Mouse (Mus musculus): ENCODE data around the gene Hdac4.

Hdac4 gene

GRCm38 (mm10) chr1:92030541-92030940 is 165.0 kb downstream of the Hdac4 start:
- DNase-seq (ENCODE audit: low spot score in 2 of 2), result no peak

- no peak for DNase-seq (ENCODE audit: low spot score in 2 of 2)
These were observed 167.3 kb downstream of the Hdac4 start for GRCm38 (mm10) chr1:92028158-92028557.

- DNase-seq (ENCODE audit: low spot score in 2 of 2), result no peak
These were observed 169.1 kb downstream of the Hdac4 start for GRCm38 (mm10) chr1:92026351-92026750.

- no peak for DNase-seq (ENCODE audit: low spot score in 2 of 2)
These were observed 171.6 kb downstream of the Hdac4 start for GRCm38 (mm10) chr1:92023906-92024305.

GRCm38 (mm10) chr1:92022009-92022408 is 173.5 kb downstream of the Hdac4 start:
- no peak for DNase-seq (ENCODE audit: low spot score in 2 of 2)

- no peak for DNase-seq (ENCODE audit: low spot score in 2 of 2)
These were observed 179.4 kb downstream of the Hdac4 start for GRCm38 (mm10) chr1:92015938-92016672.

- no peak for DNase-seq (ENCODE audit: low spot score in 2 of 2)
These were observed 180.2 kb downstream of the Hdac4 start for GRCm38 (mm10) chr1:92015252-92015651.

- no peak for DNase-seq (ENCODE audit: low spot score in 2 of 2)
These were observed 181.0 kb downstream of the Hdac4 start for GRCm38 (mm10) chr1:92014496-92014895.

- DNase-seq (ENCODE audit: low spot score in 2 of 2), result no peak
These were observed 188.8 kb downstream of the Hdac4 start for GRCm38 (mm10) chr1:92006666-92007065.

GRCm38 (mm10) chr1:92005617-92005940 is 189.9 kb downstream of the Hdac4 start:
- DNase-seq (ENCODE audit: low spot score in 2 of 2), result no peak

- no peak for DNase-seq (ENCODE audit: low spot score in 2 of 2)
These were observed 190.4 kb downstream of the Hdac4 start for GRCm38 (mm10) chr1:92004906-92005616.

- no peak for DNase-seq (ENCODE audit: low spot score in 2 of 2)
These were observed 191.4 kb downstream of the Hdac4 start for GRCm38 (mm10) chr1:92004122-92004521.

- no peak for DNase-seq (ENCODE audit: low spot score in 2 of 2)
These were observed 195.3 kb downstream of the Hdac4 start for GRCm38 (mm10) chr1:92000226-92000625.

GRCm38 (mm10) chr1:91993658-91994165 is 201.8 kb downstream of the Hdac4 start:
- DNase-seq (ENCODE audit: low spot score in 2 of 2), result no peak

GRCm38 (mm10) chr1:91992652-91993051 is 202.8 kb downstream of the Hdac4 start:
- no peak for DNase-seq (ENCODE audit: low spot score in 2 of 2)

GRCm38 (mm10) chr1:91991597-91991996 is 203.9 kb downstream of the Hdac4 start:
- DNase-seq (ENCODE audit: low spot score in 2 of 2), result no peak

- DNase-seq (ENCODE audit: low spot score in 2 of 2), result no peak
These were observed 204.6 kb downstream of the Hdac4 start for GRCm38 (mm10) chr1:91990852-91991251.

- DNase-seq (ENCODE audit: low spot score in 2 of 2), result no peak
These were observed 206.6 kb downstream of the Hdac4 start for GRCm38 (mm10) chr1:91988866-91989265.

GRCm38 (mm10) chr1:91987431-91987830 is 208.1 kb downstream of the Hdac4 start:
- peak; percentile 19 to 29 for DNase-seq (ENCODE audit: low spot score in 2 of 2)

GRCm38 (mm10) chr1:91985783-91986182 is 209.7 kb downstream of the Hdac4 start:
- no peak for DNase-seq (ENCODE audit: low spot score in 2 of 2)

GRCm38 (mm10) chr1:91984507-91984906 is 211.0 kb downstream of the Hdac4 start:
- no peak for DNase-seq (ENCODE audit: low spot score in 2 of 2)

GRCm38 (mm10) chr1:91981381-91981780 is 214.1 kb downstream of the Hdac4 start:
- no peak for DNase-seq (ENCODE audit: low spot score in 2 of 2)

- no peak for DNase-seq (ENCODE audit: low spot score in 2 of 2)
These were observed 217.1 kb downstream of the Hdac4 start for GRCm38 (mm10) chr1:91978443-91978842.
